Mouse (Mus musculus) hindbrain, embryonic 10.5 days (tissue): ENCODE results near the gene Alx3. TPM values are rescaled to one million over a fixed set of nuclear protein-coding genes. Genes with fewer than 3 reads are reported as not detected.
"Not testable (repeated sequence)": the region's sequence is repeated elsewhere in the genome, so short reads cannot be mapped to it uniquely, and the experiment has no call there.

Experiments used
- DNase-seq: peaks from one replicate; pipeline ENCODE4 v3.0.0-alpha.2; 2017; ENCODE audit warnings: low spot score
- H3K27ac ChIP-seq: fragments of 300-500 bp; sonication (generic); 2 replicates; pipeline ENCODE4 v1.5.1; 2016; ENCODE audit warnings: mild to moderate bottlenecking, moderate library complexity
- H3K27me3 ChIP-seq: fragments of 300-500 bp; sonication (generic); 2 replicates; pipeline ENCODE4 v1.6.1; 2016; ENCODE audit warnings: mild to moderate bottlenecking; ENCODE audit not compliant: poor library complexity, insufficient read depth, severe bottlenecking
- H3K36me3 ChIP-seq: fragments of 300-500 bp; sonication (generic); 2 replicates; pipeline ENCODE4 v1.6.1; 2016; ENCODE audit warnings: mild to moderate bottlenecking, moderate library complexity
- H3K4me1 ChIP-seq: fragments of 300-500 bp; sonication (generic); replicated peaks from 2 replicates; pipeline ENCODE4 v1.6.1; 2016; ENCODE audit warnings: mild to moderate bottlenecking
- H3K4me3 ChIP-seq: fragments of 300-500 bp; sonication (generic); 2 replicates; pipeline ENCODE4 v1.5.1; 2016; ENCODE audit warnings: mild to moderate bottlenecking, moderate library complexity
- H3K9me3 ChIP-seq: fragments of 300-500 bp; sonication (generic); 2 replicates; pipeline ENCODE4 v1.6.1; 2016; ENCODE audit warnings: mild to moderate bottlenecking, moderate library complexity
- WGBS: fragments of 180-500 bp; shearing (Covaris S2); methylation state at CpG from one replicate; pipeline ENCODE4 v1.1.7; 2016; 5-methylcytosine and 5-hydroxymethylcytosine counted together
- polyA plus RNA-seq: library from polyadenylated mRNA; unstranded; fragments of >200 nt; fragmentation: Nextera tagmentation; extraction: Ambion mirVana; gene quantifications from 2 replicates; pipeline ENCODE4 v1.2.1, GENCODE M21; 2016

Gene Alx3
- polyA plus RNA-seq, 1 experiment from 2014 or later: 2.7 TPM

- Histone ChIP-seq H3K4me1 (peaks cover 25% of the 10 kb centered on the region), H3K9me3 (no peaks in the 10 kb centered on the region), H3K36me3 (peaks cover 9% of the 10 kb centered on the region), H3K27me3 (no peaks in the 10 kb centered on the region), H3K27ac (no peak overlapping the region), H3K4me3 (no peak overlapping the region)
- WGBS: 93% methylated on average over 9 of the region's 9 CpGs
- no peak for DNase-seq
Observed at GRCm38 (mm10) chr3:107633906-107634305, 39.1 kb downstream of the Alx3 start.

- no peak for DNase-seq
- peaks cover 9% of the 10 kb centered on the region for H3K4me1 ChIP-seq
- no peaks in the 10 kb centered on the region for H3K36me3 ChIP-seq
- H3K9me3 ChIP-seq: no peaks in the 10 kb centered on the region
- no peak overlapping the region for H3K4me3 ChIP-seq
- WGBS: 52% methylated on average over 8 of the region's 8 CpGs
- H3K27ac ChIP-seq: no peak overlapping the region
- no peaks in the 10 kb centered on the region for H3K27me3 ChIP-seq
Observed at GRCm38 (mm10) chr3:107635836-107636235, 41.0 kb downstream of the Alx3 start.

DNA sequence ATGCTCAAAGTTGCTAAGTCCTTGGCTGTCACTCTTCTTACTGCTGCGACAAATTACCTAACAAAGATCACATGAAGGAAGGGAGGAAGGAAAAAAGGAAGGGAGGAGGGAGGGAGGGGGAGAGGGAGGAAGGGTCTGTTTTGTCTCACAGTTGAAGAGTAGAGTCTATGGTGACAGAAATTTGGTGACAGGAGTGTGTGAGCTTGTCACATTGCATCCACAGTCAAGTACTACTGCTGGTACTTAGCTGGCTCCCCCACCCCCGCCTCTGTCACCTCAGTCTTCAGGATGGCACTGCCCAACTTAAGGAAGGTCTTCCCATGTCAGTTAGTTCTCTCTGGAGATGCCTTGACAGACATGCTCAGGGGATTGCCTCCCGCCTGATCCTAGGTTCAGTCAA lies 41.4 kb downstream of the Alx3 start:
- no peak for DNase-seq
- no peak overlapping the region for H3K4me3 ChIP-seq
- no peaks in the 10 kb centered on the region for H3K36me3 ChIP-seq
- H3K27ac ChIP-seq: no peak overlapping the region
- no peaks in the 10 kb centered on the region for H3K9me3 ChIP-seq
- 79% methylated on average over 3 of the region's 3 CpGs for WGBS
- H3K4me1 ChIP-seq: peaks cover 8% of the 10 kb centered on the region
- no peaks in the 10 kb centered on the region for H3K27me3 ChIP-seq

- H3K4me3 ChIP-seq: no peak overlapping the region
- 77% methylated on average over 5 of the region's 5 CpGs for WGBS
- DNase-seq: no peak
- H3K27ac ChIP-seq: no peak overlapping the region
- H3K9me3 ChIP-seq: no peaks in the 10 kb centered on the region
- no peaks in the 10 kb centered on the region for H3K27me3 ChIP-seq
- 0 out of 2 replicates have a peak, but pooled peaks cover 5% of the 10 kb centered on the region for H3K4me1 ChIP-seq
- H3K36me3 ChIP-seq: no peaks in the 10 kb centered on the region
Observed at GRCm38 (mm10) chr3:107637606-107638172, 42.9 kb downstream of the Alx3 start.

GRCm38 (mm10) chr3:107646947-107647346 lies 52.1 kb downstream of the Alx3 start:
- H3K36me3 ChIP-seq: no peaks in the 10 kb centered on the region
- H3K4me3 ChIP-seq: no peak overlapping the region
- no peak for DNase-seq
- WGBS: 90% methylated on average over 3 of the region's 3 CpGs
- no peaks in the 10 kb centered on the region for H3K9me3 ChIP-seq
- H3K27me3 ChIP-seq: no peaks in the 10 kb centered on the region
- peaks cover 6% of the 10 kb centered on the region for H3K4me1 ChIP-seq
- H3K27ac ChIP-seq: no peak overlapping the region

DNA sequence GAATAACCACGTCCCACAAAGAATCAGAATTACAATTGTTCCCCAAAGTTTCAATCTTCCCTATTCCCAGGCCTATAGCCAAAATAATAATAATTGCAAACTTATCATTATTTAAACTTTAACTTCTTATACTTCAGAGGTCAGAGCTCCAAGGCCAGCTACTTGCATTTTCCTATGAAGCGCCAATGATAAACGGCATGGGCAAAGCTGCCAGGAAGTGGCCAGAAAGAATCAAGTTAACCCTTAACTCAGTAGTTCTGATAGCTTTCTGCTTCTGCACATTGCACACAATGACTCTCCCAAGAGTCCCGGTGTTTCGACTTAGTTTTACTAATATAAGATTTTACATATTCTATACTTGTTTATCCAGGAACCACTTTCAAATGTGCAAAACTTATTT lies 55.4 kb downstream of the Alx3 start:
- DNase-seq, H3K9me3 ChIP-seq, H3K36me3 ChIP-seq, H3K27me3 ChIP-seq, H3K4me1 ChIP-seq, H3K27ac ChIP-seq, H3K4me3 ChIP-seq: not testable (repeated sequence)
- WGBS: 86% methylated on average over 5 of the region's 5 CpGs

DNA sequence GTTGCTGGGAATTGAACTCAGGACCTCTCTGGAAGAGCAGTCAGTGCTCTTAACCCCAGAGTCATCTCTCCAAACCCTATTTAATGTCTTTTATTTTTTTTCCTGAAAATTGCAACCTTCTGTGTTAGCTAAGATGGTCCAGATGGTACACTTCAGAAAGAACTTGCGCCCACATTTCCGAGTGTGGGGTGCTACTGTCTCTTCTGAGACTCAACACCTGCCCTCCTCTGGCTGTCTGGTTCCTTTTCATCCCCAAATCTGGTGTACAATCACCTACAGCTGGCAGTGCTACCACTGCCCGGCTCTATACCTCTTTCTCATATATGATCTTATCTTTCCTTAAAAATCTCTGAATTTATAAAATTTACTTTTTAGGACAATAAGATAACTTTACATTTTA lies 58.1 kb downstream of the Alx3 start:
- Histone ChIP-seq H3K4me3 (no peak overlapping the region), H3K36me3 (no peaks in the 10 kb centered on the region), H3K27me3 (no peaks in the 10 kb centered on the region), H3K27ac (no peak overlapping the region), H3K4me1 (peaks cover under 1% of the 10 kb centered on the region), H3K9me3 (peaks cover 4% of the 10 kb centered on the region; the same call in 1 of the 2 replicates)
- DNase-seq: no peak
- 92% methylated on average over 3 of the region's 3 CpGs for WGBS

- Histone ChIP-seq H3K4me1 (no peaks in the 10 kb centered on the region), H3K9me3 (peaks cover 4% of the 10 kb centered on the region; the same call in 1 of the 2 replicates), H3K27ac (no peak overlapping the region), H3K27me3 (no peaks in the 10 kb centered on the region), H3K4me3 (no peak overlapping the region), H3K36me3 (peaks cover 18% of the 10 kb centered on the region)
- no peak for DNase-seq
- 81% methylated on average over 3 of the region's 3 CpGs for WGBS
Observed at GRCm38 (mm10) chr3:107654861-107655260, 60.0 kb downstream of the Alx3 start.

Other genes with a start within 250 kb of the Alx3 start
- 0.09 and 0.17 TPM in 2 replicates for gene Kcnc4, start 135.5 kb upstream of the Alx3 start, polyA plus RNA-seq
- gene Slc6a17, start 77.0 kb upstream of the Alx3 start, polyA plus RNA-seq: 2.7 and 3.2 TPM in 2 replicates
- gene Ubl4b, start 40.0 kb upstream of the Alx3 start, polyA plus RNA-seq: not detected in 2 replicates
- gene Gm10961, start 36.3 kb downstream of the Alx3 start, polyA plus RNA-seq: not detected in 2 replicates
- gene Strip1, start 36.7 kb downstream of the Alx3 start, polyA plus RNA-seq: 68.2 and 89.6 TPM in 2 replicates
- 86.7 and 90.7 TPM in 2 replicates for gene Ahcyl1, start 101.5 kb downstream of the Alx3 start, polyA plus RNA-seq
- 7.2 TPM in 2 replicates for gene Csf1, start 165.4 kb downstream of the Alx3 start, polyA plus RNA-seq